Mouse (Mus musculus): ENCODE measurements around the gene Ppcdc. TPM values are rescaled to one million over a fixed set of nuclear protein-coding genes. Genes with fewer than 3 reads are reported as not detected.

The Ppcdc gene
- polyA plus RNA-seq, 1 experiment from 2014 or later = 20.5 TPM

DNA sequence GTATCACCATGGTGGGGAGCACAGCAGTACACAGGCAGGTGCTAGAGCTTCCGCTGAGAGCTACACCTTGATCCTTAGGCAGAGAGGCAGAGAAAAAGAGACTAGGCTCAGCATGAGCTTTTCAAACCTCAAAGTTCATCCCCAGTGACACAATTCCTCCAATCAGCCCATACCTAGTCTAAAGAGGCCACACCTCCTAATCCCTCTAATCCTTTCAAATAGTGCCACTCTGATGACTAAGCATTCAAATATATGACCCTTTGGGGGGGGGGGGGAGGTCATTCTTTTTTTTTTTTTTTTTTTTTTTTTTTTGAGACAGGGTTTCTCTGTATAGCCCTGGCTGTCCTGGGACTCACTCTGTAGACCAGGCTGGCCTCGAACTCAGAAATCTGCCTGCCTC, 41.2 kb downstream of the Ppcdc start:
- ATAC-seq = no peak
- Histone ChIP-seq H3K36me3 (ENCODE audit: control insufficient read depth, insufficient read depth, low read length) (no peaks in the 10 kb centered on the region), H3K27ac (ENCODE audit: low read depth, low read length) (no peak overlapping the region), H3K27me3 (replicated peaks; ENCODE audit: control insufficient read depth, insufficient read depth, low read length) (no peaks in the 10 kb centered on the region), H3K9me3 (ENCODE audit: control insufficient read depth, low read length) (peaks cover 6% of the 10 kb centered on the region; the same call in 1 of the 2 replicates), H3K4me3 (ENCODE audit: low read length) (no peak overlapping the region), H3K9ac (ENCODE audit: low read depth, low read length) (no peak overlapping the region), H3K4me2 (ENCODE audit: low read length) (no peak overlapping the region), H3K4me1 (ENCODE audit: control insufficient read depth, insufficient read depth, low read depth, low read length) (no peaks in the 10 kb centered on the region)
- WGBS = 93% methylated on average over 2 of the region's 2 CpGs

DNA sequence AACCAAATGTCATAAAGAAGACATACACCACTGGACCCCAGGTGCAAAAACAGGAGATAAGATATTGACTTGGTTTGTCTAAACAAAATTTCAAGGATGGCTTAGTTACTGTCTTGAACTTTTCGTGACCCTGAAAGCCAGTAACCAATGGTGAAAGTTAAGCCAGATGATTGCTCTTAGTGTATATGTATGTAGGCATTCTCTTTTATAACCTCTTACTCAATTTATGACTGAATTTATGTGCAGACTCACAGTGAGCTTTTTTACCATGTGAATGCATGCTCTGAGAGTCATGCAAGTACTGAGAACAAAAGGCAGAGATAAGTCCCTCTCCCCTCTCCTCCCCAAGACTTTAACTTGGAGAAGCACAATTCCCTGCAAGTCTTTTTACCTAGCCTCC, 47.0 kb downstream of the Ppcdc start:
- ATAC-seq = no peak
- no peaks in the 10 kb centered on the region for H3K27me3 ChIP-seq (replicated peaks; ENCODE audit: control insufficient read depth, insufficient read depth, low read length)
- H3K9me3 ChIP-seq (ENCODE audit: control insufficient read depth, low read length) = no peaks in the 10 kb centered on the region
- WGBS = 90% methylated on average over 1 of the region's 1 CpGs
- no peak overlapping the region for H3K4me3 ChIP-seq (ENCODE audit: low read length)
- no peak overlapping the region for H3K27ac ChIP-seq (ENCODE audit: low read depth, low read length)
- H3K9ac ChIP-seq (ENCODE audit: low read depth, low read length) = no peak overlapping the region
- H3K4me1 ChIP-seq (ENCODE audit: control insufficient read depth, insufficient read depth, low read depth, low read length) = no peaks in the 10 kb centered on the region
- H3K4me2 ChIP-seq (ENCODE audit: low read length) = no peak overlapping the region
- H3K36me3 ChIP-seq (ENCODE audit: control insufficient read depth, insufficient read depth, low read length) = no peaks in the 10 kb centered on the region

DNA sequence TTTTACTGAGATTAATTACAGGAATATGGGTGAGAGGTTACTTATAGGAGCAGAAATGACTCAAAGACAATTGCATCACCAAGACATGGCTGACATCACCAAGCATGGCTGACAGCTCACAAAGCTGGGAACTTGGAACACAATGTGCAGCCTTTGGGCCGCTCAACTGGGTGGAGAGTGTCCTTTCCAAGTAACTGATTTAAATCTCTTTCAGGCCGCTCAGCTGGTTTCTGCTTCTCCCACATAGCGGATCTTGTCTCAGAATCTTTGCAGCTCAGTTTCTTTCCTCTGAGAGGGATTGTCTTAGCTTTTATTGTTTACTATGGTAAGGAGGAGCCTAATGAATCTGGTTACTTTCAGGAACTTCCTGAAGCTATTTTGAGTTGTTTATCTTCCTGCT, 49.1 kb downstream of the Ppcdc start:
- H3K9me3 ChIP-seq (ENCODE audit: control insufficient read depth, low read length) = no peaks in the 10 kb centered on the region
- H3K4me3 ChIP-seq (ENCODE audit: low read length) = no peak overlapping the region
- no peak for ATAC-seq
- no peak overlapping the region for H3K27ac ChIP-seq (ENCODE audit: low read depth, low read length)
- no peaks in the 10 kb centered on the region for H3K36me3 ChIP-seq (ENCODE audit: control insufficient read depth, insufficient read depth, low read length)
- 82% methylated on average over 3 of the region's 3 CpGs for WGBS
- no peaks in the 10 kb centered on the region for H3K27me3 ChIP-seq (replicated peaks; ENCODE audit: control insufficient read depth, insufficient read depth, low read length)
- H3K9ac ChIP-seq (ENCODE audit: low read depth, low read length) = no peak overlapping the region
- H3K4me2 ChIP-seq (ENCODE audit: low read length) = no peak overlapping the region
- H3K4me1 ChIP-seq (ENCODE audit: control insufficient read depth, insufficient read depth, low read depth, low read length) = no peaks in the 10 kb centered on the region

DNA sequence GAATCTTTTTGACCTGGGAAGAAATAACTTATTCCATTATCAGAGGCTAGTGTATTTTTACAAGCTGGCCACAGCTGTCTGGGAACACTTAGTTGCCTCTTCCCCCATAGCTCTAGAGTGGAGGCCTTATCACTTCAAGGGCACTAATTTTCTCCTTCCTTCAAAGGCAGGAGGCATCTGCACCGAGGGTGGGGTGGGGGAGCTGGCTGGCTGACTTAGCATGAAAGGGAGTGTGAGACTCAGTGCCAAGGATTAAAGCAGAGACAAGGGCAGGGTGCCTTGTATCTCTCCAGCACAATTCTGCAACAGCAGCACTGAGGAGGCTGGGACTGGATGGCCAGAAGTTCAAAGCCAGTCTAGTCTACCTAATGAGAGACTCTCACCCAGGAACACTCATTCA, 50.8 kb downstream of the Ppcdc start:
- Histone ChIP-seq H3K36me3 (ENCODE audit: control insufficient read depth, insufficient read depth, low read length) (no peaks in the 10 kb centered on the region), H3K27ac (ENCODE audit: low read depth, low read length) (no peak overlapping the region), H3K27me3 (replicated peaks; ENCODE audit: control insufficient read depth, insufficient read depth, low read length) (no peaks in the 10 kb centered on the region), H3K4me2 (ENCODE audit: low read length) (no peak overlapping the region), H3K4me1 (ENCODE audit: control insufficient read depth, insufficient read depth, low read depth, low read length) (no peaks in the 10 kb centered on the region), H3K9ac (ENCODE audit: low read depth, low read length) (no peak overlapping the region), H3K4me3 (ENCODE audit: low read length) (no peak overlapping the region), H3K9me3 (ENCODE audit: control insufficient read depth, low read length) (no peaks in the 10 kb centered on the region)
- WGBS = 23% methylated on average over 1 of the region's 1 CpGs
- no peak for ATAC-seq

DNA sequence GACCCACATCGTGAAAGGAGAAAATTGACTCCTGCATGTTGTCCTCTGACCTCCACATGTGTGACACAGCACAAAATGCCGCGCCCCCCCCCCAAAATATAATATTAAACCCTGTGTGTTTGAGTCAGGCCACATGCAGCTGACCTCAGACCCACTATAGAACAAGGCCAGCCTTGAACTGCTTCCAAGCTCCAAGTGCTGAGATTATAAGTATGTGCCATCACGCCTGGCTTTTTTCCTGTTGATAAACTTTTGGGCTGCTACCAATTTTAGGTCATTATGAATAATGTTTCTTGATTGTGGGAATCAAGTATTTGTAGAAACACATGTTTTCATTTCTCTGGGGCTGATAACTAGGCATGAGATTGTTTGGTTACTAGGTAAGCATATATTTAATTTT, 53.0 kb downstream of the Ppcdc start:
- no peaks in the 10 kb centered on the region for H3K9me3 ChIP-seq (ENCODE audit: control insufficient read depth, low read length)
- no peaks in the 10 kb centered on the region for H3K27me3 ChIP-seq (replicated peaks; ENCODE audit: control insufficient read depth, insufficient read depth, low read length)
- H3K27ac ChIP-seq (ENCODE audit: low read depth, low read length) = no peak overlapping the region
- no peak overlapping the region for H3K4me2 ChIP-seq (ENCODE audit: low read length)
- H3K36me3 ChIP-seq (ENCODE audit: control insufficient read depth, insufficient read depth, low read length) = no peaks in the 10 kb centered on the region
- no peak overlapping the region for H3K9ac ChIP-seq (ENCODE audit: low read depth, low read length)
- H3K4me1 ChIP-seq (ENCODE audit: control insufficient read depth, insufficient read depth, low read depth, low read length) = no peaks in the 10 kb centered on the region
- no peak overlapping the region for H3K4me3 ChIP-seq (ENCODE audit: low read length)
- ATAC-seq = no peak
- WGBS = 90% methylated on average over 4 of the region's 4 CpGs

DNA sequence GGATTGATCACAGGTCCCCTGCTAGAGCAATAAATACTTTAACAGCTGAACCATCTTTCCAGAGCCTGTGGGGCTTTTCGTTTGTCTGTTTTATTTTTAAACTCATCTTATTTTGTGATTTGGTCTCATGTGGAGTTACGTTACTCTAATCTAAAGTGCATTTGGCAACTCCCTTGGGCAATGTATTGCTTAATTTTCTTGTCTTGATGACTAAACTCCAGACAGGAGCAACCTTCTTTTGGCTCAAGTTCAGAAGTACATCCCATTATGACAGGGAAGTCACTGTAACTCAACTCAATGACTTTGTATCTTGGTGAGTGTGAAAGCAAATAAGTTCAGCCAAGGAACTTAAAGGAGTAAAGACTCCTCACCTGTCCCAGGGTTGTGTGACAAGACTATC, 55.3 kb downstream of the Ppcdc start:
- H3K4me1 ChIP-seq (ENCODE audit: control insufficient read depth, insufficient read depth, low read depth, low read length) = no peaks in the 10 kb centered on the region
- 83% methylated on average over 2 of the region's 2 CpGs for WGBS
- H3K4me3 ChIP-seq (ENCODE audit: low read length) = no peak overlapping the region
- no peak overlapping the region for H3K27ac ChIP-seq (ENCODE audit: low read depth, low read length)
- no peak overlapping the region for H3K4me2 ChIP-seq (ENCODE audit: low read length)
- no peaks in the 10 kb centered on the region for H3K27me3 ChIP-seq (replicated peaks; ENCODE audit: control insufficient read depth, insufficient read depth, low read length)
- no peaks in the 10 kb centered on the region for H3K36me3 ChIP-seq (ENCODE audit: control insufficient read depth, insufficient read depth, low read length)
- ATAC-seq = no peak
- H3K9me3 ChIP-seq (ENCODE audit: control insufficient read depth, low read length) = no peaks in the 10 kb centered on the region
- H3K9ac ChIP-seq (ENCODE audit: low read depth, low read length) = no peak overlapping the region

DNA sequence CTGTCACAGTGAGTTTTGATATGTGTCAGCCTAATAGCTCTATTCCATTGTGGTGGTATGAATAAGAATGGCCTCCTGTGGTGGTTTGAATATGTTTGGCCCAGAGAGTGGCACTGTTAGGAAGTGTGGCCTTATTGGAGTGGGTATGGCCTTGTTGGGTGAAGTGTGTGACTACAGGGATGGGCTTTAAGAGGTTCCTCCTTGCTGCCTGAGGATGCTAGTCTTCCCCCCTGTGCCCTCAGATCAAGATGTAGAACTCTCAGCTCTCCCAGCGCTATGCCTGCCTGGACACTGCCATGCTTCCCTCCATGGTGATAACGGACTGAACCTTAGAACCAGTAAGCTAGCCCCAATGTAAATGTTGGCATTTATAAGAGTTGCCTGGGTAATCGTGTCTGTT, 78.9 kb downstream of the Ppcdc start:
- Histone ChIP-seq H3K27me3 (replicated peaks; ENCODE audit: control insufficient read depth, insufficient read depth, low read length) (no peaks in the 10 kb centered on the region), H3K9me3 (ENCODE audit: control insufficient read depth, low read length) (no peaks in the 10 kb centered on the region), H3K9ac (ENCODE audit: low read depth, low read length) (no peak overlapping the region), H3K4me2 (ENCODE audit: low read length) (no peak overlapping the region), H3K4me3 (ENCODE audit: low read length) (no peak overlapping the region), H3K36me3 (ENCODE audit: control insufficient read depth, insufficient read depth, low read length) (no peaks in the 10 kb centered on the region), H3K27ac (ENCODE audit: low read depth, low read length) (no peak overlapping the region), H3K4me1 (ENCODE audit: control insufficient read depth, insufficient read depth, low read depth, low read length) (no peaks in the 10 kb centered on the region)
- no peak for ATAC-seq
- WGBS = 91% methylated on average over 3 of the region's 3 CpGs

DNA sequence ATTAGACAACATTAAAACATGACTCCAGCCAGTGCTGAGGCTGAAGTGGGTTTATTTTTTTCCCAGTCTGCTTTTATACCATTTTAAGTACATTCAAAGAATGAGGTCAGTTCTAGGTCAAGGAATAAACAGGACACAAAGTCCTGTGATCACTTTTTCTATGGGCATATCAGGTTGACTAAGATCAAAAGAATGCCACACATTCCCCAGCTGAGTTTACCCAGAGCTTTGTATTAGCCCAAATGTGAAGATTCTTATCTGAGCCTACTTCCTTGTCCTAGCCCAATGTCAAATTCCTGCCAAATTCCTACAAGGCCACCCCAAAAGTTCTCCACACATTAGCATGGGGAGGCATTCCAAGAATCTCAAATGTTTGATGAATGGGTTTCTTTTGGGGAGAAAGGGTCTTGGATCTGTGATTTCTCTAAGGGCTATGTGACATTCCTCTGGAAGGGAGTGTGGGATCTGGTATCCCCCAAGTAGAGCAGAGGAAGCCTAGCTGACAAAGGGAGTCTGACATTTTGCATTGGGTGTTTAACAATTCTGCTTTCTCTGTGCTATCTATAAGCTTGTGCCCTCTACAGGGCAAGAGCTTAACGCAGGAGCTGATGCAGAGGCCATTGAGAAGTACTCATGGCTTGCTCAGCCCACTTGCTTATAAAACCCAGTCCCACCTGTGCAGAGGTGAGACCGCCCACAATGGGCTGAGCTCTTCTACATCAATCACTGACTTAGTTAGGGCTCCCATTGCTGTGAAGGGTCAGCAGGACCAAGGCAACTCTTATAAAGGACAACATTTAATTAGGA, 85.3 kb downstream of the Ppcdc start:
- no peaks in the 10 kb centered on the region for H3K9me3 ChIP-seq (ENCODE audit: control insufficient read depth, low read length)
- H3K36me3 ChIP-seq (ENCODE audit: control insufficient read depth, insufficient read depth, low read length) = no peaks in the 10 kb centered on the region
- H3K4me1 ChIP-seq (ENCODE audit: control insufficient read depth, insufficient read depth, low read depth, low read length) = no peaks in the 10 kb centered on the region
- H3K4me2 ChIP-seq (ENCODE audit: low read length) = no peak overlapping the region
- no peaks in the 10 kb centered on the region for H3K27me3 ChIP-seq (replicated peaks; ENCODE audit: control insufficient read depth, insufficient read depth, low read length)
- 67% methylated on average over 2 of the region's 2 CpGs for WGBS
- H3K27ac ChIP-seq (ENCODE audit: low read depth, low read length) = no peak overlapping the region
- H3K4me3 ChIP-seq (ENCODE audit: low read length) = no peak overlapping the region
- ATAC-seq = no peak
- no peak overlapping the region for H3K9ac ChIP-seq (ENCODE audit: low read depth, low read length)

DNA sequence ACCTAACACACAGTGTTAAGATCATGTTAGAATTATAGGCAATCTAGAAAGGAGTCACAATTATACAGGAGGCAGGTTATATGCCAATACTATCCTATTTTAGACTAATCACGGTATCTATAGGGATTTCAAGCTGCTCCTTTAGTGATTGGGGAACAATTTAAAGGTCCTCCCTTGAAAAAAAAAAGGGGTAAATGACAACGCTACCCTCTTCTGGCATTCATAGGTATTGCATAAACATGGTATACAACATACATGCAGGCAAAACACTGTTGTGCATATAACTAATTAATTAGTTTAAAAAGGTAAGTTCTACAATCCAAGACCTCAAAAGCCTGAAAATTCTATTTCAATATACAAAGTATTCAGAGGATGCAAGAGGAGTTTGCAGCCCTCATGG, 88.6 kb downstream of the Ppcdc start:
- Histone ChIP-seq H3K9me3 (ENCODE audit: control insufficient read depth, low read length) (no peaks in the 10 kb centered on the region), H3K4me3 (ENCODE audit: low read length) (no peak overlapping the region), H3K4me2 (ENCODE audit: low read length) (no peak overlapping the region), H3K36me3 (ENCODE audit: control insufficient read depth, insufficient read depth, low read length) (no peaks in the 10 kb centered on the region), H3K4me1 (ENCODE audit: control insufficient read depth, insufficient read depth, low read depth, low read length) (no peaks in the 10 kb centered on the region), H3K9ac (ENCODE audit: low read depth, low read length) (no peak overlapping the region), H3K27ac (ENCODE audit: low read depth, low read length) (no peak overlapping the region), H3K27me3 (replicated peaks; ENCODE audit: control insufficient read depth, insufficient read depth, low read length) (no peaks in the 10 kb centered on the region)
- 53% methylated on average over 2 of the region's 2 CpGs for WGBS
- ATAC-seq = no peak

Measured in hindbrain, embryonic 16.5 days (tissue).